Mouse (Mus musculus) C2C12 (cell line): ENCODE measurements around the gene Hormad2.

Experiments used
- CEBPB ChIP-seq: IDR thresholded peaks from one replicate; pipeline ENCODE4 v1.6.1; 2011; ENCODE audit warnings: low read depth, mild to moderate bottlenecking, control low read depth, moderate library complexity
- MYOD1 ChIP-seq: IDR thresholded peaks from one replicate; pipeline ENCODE4 v1.6.1; 2011; ENCODE audit warnings: low read depth; ENCODE audit not compliant: control insufficient read depth, insufficient read length
- USF1 ChIP-seq: IDR thresholded peaks from one replicate; pipeline ENCODE4 v1.6.1; 2011; ENCODE audit warnings: low read depth, mild to moderate bottlenecking, control low read depth, moderate library complexity

- TF ChIP-seq CEBPB (no peak), MYOD1 (no peak), USF1 (no peak)
Observed at GRCm38 (mm10) chr11:4438211-4438610, 2.7 kb downstream of the Hormad2 start.
